Mouse (Mus musculus) C2C12 (cell line): Measurements from ENCODE around the gene Slc29a1.

Source experiments
- CEBPB ChIP-seq: IDR thresholded peaks from one replicate; pipeline ENCODE4 v1.6.1; 2011; ENCODE audit warnings: low read depth, mild to moderate bottlenecking, control low read depth, moderate library complexity
- CTCF ChIP-seq: IDR thresholded peaks from one replicate; pipeline ENCODE4 v1.5.1; 2011; ENCODE audit not compliant: control insufficient read depth, insufficient read depth, insufficient read length
- FOSL1 ChIP-seq: IDR thresholded peaks from one replicate; pipeline ENCODE4 v1.8.0; 2011; ENCODE audit warnings: mild to moderate bottlenecking, low read length; ENCODE audit not compliant: poor library complexity, insufficient read depth, severe bottlenecking
- MAX ChIP-seq: IDR thresholded peaks from one replicate; pipeline ENCODE4 v1.6.1; 2011; ENCODE audit warnings: mild to moderate bottlenecking, control low read depth
- MYOD1 ChIP-seq: IDR thresholded peaks from one replicate; pipeline ENCODE4 v1.6.1; 2011; ENCODE audit warnings: low read depth; ENCODE audit not compliant: control insufficient read depth, insufficient read length
- MYOG ChIP-seq: IDR thresholded peaks from one replicate; pipeline ENCODE4 v1.6.1; 2011; ENCODE audit not compliant: control insufficient read depth, insufficient read length; ENCODE audit errors: extremely low read depth
- USF1 ChIP-seq: IDR thresholded peaks from one replicate; pipeline ENCODE4 v1.6.1; 2011; ENCODE audit warnings: low read depth, mild to moderate bottlenecking, control low read depth, moderate library complexity

DNA sequence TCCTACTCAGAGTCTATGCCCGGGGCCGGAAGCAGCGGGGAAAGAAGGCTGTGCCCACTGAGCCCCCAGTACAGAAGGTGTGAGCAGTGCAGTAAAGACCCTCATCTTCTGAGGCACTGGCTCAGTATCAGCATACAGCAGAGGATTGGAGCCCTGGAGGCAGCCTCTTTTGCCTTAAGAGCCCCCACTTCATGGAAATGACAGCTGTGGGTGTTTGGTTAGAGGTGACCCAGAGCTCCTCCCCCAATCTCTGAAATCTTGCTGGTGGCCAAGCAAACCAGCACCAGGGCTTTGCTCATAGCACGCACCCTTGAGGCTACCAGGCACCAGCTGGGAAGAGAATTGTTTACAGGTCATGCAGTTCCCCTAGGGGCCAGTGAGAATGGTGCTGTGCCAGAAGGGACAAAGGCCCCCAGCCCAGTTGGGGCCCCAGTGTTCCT is 32.2 kb downstream of the Slc29a1 start:
- no peak for TF ChIP-seq MAX
- TF ChIP-seq CTCF, result no peak
- TF ChIP-seq FOSL1, result no peak
- TF ChIP-seq MYOD1, result no peak
- no peak for TF ChIP-seq MYOG
- no peak for TF ChIP-seq USF1
- TF ChIP-seq CEBPB, result no peak
